Mouse (Mus musculus) heart, embryonic 14.5 days (tissue): ENCODE data around the gene Cnn3. TPM values are rescaled to one million over a fixed set of nuclear protein-coding genes. Genes with fewer than 3 reads are reported as not detected.

Experiments
- ATAC-seq: fragments of 200-750 bp; cut with Nextera tagmentation; 2 replicates; pipeline ENCODE4 v1.8.0; 2017; ENCODE audit warnings: low read depth, moderate TSS enrichment; ENCODE audit not compliant: insufficient number of reproducible peaks, insufficient read depth, low FRiP score
- H3K27ac ChIP-seq, 2 experiments: fragments of 200-500 bp in 1 of 2; fragments of 300-500 bp in 1 of 2; sonication (generic) in 1 of 2; replicated peaks in 1 of 2; 2 replicates each; pipeline ENCODE4 v1.5.1; 2012 to 2014; ENCODE audit warnings: low read depth in 2 of 2, low read length in 2 of 2, control low read depth in 1 of 2, mild to moderate bottlenecking in 1 of 2, mixed read lengths in 1 of 2; ENCODE audit not compliant: control insufficient read depth in 1 of 2, insufficient read depth in 1 of 2
- H3K27me3 ChIP-seq: fragments of 300-500 bp; sonication (generic); 2 replicates; pipeline ENCODE4 v1.6.1; 2014; ENCODE audit warnings: mild to moderate bottlenecking, low read length, control low read depth; ENCODE audit not compliant: control insufficient read depth, insufficient read depth
- H3K36me3 ChIP-seq: fragments of 300-500 bp; sonication (generic); 2 replicates; pipeline ENCODE4 v1.6.1; 2014; ENCODE audit warnings: mild to moderate bottlenecking, control low read depth, low read length, mixed read lengths; ENCODE audit not compliant: control insufficient read depth, insufficient read depth
- H3K4me1 ChIP-seq, 2 experiments: fragments of 200-500 bp in 1 of 2; fragments of 300-500 bp in 1 of 2; sonication (generic) in 1 of 2; 2 replicates each; pipeline ENCODE4 v1.6.1; 2012 to 2014; ENCODE audit warnings: low read length in 2 of 2, control low read depth in 1 of 2, mixed read lengths in 1 of 2; ENCODE audit not compliant: control insufficient read depth in 2 of 2, insufficient read depth in 2 of 2
- H3K4me2 ChIP-seq: fragments of 300-500 bp; sonication (generic); 2 replicates; pipeline ENCODE4 v1.6.1; 2014; ENCODE audit warnings: mild to moderate bottlenecking, low read length
- H3K4me3 ChIP-seq, 2 experiments: fragments of 200-500 bp in 1 of 2; fragments of 300-500 bp in 1 of 2; sonication (generic) in 1 of 2; 2 replicates each; pipeline ENCODE4 v1.5.1; 2012 to 2014; ENCODE audit warnings: low read length in 2 of 2, mild to moderate bottlenecking in 2 of 2, control low read depth in 1 of 2, low read depth in 1 of 2, moderate library complexity in 1 of 2; ENCODE audit not compliant: control insufficient read depth in 1 of 2, insufficient read depth in 1 of 2
- H3K9ac ChIP-seq: fragments of 300-500 bp; sonication (generic); 2 replicates; pipeline ENCODE4 v1.6.1; 2014; ENCODE audit warnings: mild to moderate bottlenecking, low read length
- H3K9me3 ChIP-seq: fragments of 300-500 bp; sonication (generic); 2 replicates; pipeline ENCODE4 v1.6.1; 2016; ENCODE audit warnings: low read length, control low read depth; ENCODE audit not compliant: control insufficient read depth
- WGBS: fragments of 180-500 bp; shearing (Covaris S2); extraction: QIAGEN DNeasy Blood & Tissue Kit; methylation state at CpG from one replicate; pipeline ENCODE4 v1.1.7; 2014; 5-methylcytosine and 5-hydroxymethylcytosine counted together
- polyA plus RNA-seq: library from polyadenylated mRNA; unstranded; fragments of >200 nt; fragmentation: Nextera tagmentation; extraction: Ambion mirVana; gene quantifications from 2 replicates; pipeline ENCODE4 v1.2.1, GENCODE M21; 2014

The Cnn3 gene
- polyA plus RNA-seq, 1 experiment from 2014 or later = 372 TPM

DNA sequence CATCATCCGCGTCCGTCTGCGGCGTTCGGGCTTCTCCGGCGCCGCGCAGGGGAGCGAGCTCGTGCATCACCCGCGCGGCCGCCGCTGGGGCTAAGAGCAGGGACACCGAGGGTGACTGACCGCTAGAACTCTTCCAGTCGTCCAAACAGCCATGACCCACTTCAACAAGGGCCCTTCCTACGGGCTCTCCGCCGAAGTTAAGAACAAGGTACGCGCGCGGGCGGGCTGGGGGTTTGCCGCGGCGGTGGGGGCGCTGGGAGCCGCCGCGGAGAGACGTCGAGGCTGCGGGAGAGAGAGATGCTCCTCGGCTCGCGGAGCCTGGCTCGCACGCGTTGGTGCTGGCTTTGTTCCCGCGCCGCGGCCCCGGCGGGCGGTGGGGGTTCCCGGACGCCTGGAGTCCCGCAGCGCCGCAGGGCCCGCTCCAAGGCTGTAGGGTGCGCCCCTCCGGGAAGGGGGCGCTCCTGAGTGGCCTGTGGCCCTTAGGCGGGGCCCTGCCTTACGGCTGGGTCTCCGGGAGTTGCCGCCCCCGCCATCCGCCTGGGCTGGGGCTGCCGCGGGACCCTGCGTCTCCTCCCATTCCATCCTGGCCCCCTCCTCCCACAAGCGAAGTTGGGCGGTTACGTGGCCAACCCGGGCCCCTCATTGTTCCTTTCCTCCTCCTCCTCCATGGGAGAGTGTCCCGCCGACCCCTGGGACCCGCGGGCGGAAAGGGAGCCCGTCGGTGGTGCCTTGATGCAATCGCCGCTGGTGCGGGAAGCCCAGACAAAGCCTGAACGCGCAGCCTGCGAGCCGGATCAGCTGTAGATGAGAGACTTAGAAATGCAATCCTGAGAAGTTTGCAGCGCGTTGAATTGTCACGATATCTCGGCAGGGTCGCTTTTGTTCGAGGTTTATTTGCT lies 573 bp downstream of the Cnn3 start:
- peak overlapping the region; percentile 98 for H3K27ac ChIP-seq
- peak overlapping the region; percentile 99 for H3K9ac ChIP-seq
- H3K4me2 ChIP-seq = peak overlapping the region; percentile 86
- peak; percentile 81 for ATAC-seq
- H3K4me3 ChIP-seq = peak overlapping the region; percentile 82 to 86
- H3K36me3 ChIP-seq = no peaks in the 10 kb centered on the region
- H3K9me3 ChIP-seq = no peaks in the 10 kb centered on the region
- no peaks in the 10 kb centered on the region for H3K27me3 ChIP-seq
- WGBS = under 1% methylated on average over 87 of the region's 93 CpGs
- peaks cover 16 to 37% of the 10 kb centered on the region in 2 experiments for H3K4me1 ChIP-seq

DNA sequence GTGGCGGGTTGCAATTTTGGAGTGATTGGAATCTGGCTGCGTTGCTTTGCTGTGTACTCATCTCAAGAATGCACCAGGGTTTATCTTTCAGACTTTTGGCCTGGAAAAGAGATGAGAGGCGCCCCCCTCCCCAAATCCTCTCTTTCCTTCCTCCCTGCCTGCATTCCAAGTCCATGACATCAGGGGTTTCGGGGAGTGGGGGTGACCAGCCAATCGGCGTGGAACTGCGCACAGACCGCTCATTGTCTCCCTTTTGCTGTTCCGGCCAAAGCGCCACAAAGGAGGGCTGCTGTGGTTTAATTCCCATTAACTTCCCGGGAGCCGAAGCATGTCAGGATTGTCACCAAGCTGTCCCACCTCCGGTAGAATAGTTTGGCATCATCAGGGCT lies 1.2 kb downstream of the Cnn3 start:
- Histone ChIP-seq H3K9me3 (no peaks in the 10 kb centered on the region), H3K4me3 (peak overlapping the region; percentile 82 to 86), H3K27ac (peak overlapping the region; percentile 98), H3K4me2 (peak overlapping the region; percentile 86), H3K9ac (peak overlapping the region; percentile 99), H3K36me3 (no peaks in the 10 kb centered on the region), H3K4me1 (peaks cover 17 to 43% of the 10 kb centered on the region in 2 experiments), H3K27me3 (no peaks in the 10 kb centered on the region)
- WGBS = under 1% methylated on average over 13 of the region's 13 CpGs
- ATAC-seq = peak; percentile 52

DNA sequence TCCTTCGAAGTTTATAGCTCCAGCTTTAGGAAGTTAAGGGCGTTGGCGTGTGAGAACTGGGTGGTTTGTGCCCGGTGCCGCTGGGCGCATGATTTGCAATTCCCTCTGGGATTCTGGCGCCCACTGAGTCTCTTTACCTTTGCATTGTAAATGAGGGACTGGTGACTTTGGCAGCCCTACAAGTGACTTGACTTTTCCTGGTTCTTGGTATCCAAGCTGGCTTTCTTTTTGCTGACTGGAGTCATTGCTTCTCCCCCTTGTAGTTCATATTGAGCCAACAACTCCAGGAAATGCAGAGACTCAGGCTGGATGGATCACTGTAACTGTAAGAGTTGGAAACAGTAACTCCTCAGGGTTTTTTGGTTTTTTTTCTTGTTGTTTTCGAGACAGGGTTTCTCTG lies 1.9 kb downstream of the Cnn3 start:
- 6% methylated on average over 8 of the region's 8 CpGs for WGBS
- Histone ChIP-seq H3K9me3 (no peaks in the 10 kb centered on the region), H3K36me3 (no peaks in the 10 kb centered on the region), H3K27ac (peak overlapping the region; percentile 98), H3K4me1 (peaks cover 17 to 50% of the 10 kb centered on the region in 2 experiments), H3K4me2 (peak overlapping the region; percentile 86), H3K4me3 (peak overlapping the region; percentile 82 to 86), H3K9ac (peak overlapping the region; percentile 99), H3K27me3 (no peaks in the 10 kb centered on the region)
- no peak for ATAC-seq

- ATAC-seq = no peak
- H3K4me2 ChIP-seq = peak overlapping the region; percentile 86
- H3K9ac ChIP-seq = peak overlapping the region; percentile 99
- no peaks in the 10 kb centered on the region for H3K36me3 ChIP-seq
- 40% methylated on average over 11 of the region's 11 CpGs for WGBS
- peaks cover 22 to 56% of the 10 kb centered on the region in 2 experiments for H3K4me1 ChIP-seq
- no peaks in the 10 kb centered on the region for H3K9me3 ChIP-seq
- peak overlapping the region; percentile 82 to 86 for H3K4me3 ChIP-seq
- no peaks in the 10 kb centered on the region for H3K27me3 ChIP-seq
- H3K27ac ChIP-seq = peak overlapping the region in 1 of 2 experiments; percentile 98; a peak in 2 of 4 replicates
Measured at GRCm38 (mm10) chr3:121428696-121429259, 2.5 kb downstream of the Cnn3 start.

- peak overlapping the region; percentile 99 for H3K9ac ChIP-seq
- H3K36me3 ChIP-seq = no peaks in the 10 kb centered on the region
- no peaks in the 10 kb centered on the region for H3K27me3 ChIP-seq
- no peaks in the 10 kb centered on the region for H3K9me3 ChIP-seq
- peaks cover 28 to 63% of the 10 kb centered on the region in 2 experiments for H3K4me1 ChIP-seq
- peak overlapping the region in 1 of 2 experiments; percentile 86; a peak in 2 of 4 replicates for H3K4me3 ChIP-seq
- H3K4me2 ChIP-seq = peak overlapping the region; percentile 86
- no peak for ATAC-seq
- peak overlapping the region in 1 of 2 experiments; percentile 31; a peak in 1 of 4 replicates for H3K27ac ChIP-seq
- WGBS = 32% methylated on average over 3 of the region's 3 CpGs
Measured at GRCm38 (mm10) chr3:121429469-121429868, 3.2 kb downstream of the Cnn3 start.

DNA sequence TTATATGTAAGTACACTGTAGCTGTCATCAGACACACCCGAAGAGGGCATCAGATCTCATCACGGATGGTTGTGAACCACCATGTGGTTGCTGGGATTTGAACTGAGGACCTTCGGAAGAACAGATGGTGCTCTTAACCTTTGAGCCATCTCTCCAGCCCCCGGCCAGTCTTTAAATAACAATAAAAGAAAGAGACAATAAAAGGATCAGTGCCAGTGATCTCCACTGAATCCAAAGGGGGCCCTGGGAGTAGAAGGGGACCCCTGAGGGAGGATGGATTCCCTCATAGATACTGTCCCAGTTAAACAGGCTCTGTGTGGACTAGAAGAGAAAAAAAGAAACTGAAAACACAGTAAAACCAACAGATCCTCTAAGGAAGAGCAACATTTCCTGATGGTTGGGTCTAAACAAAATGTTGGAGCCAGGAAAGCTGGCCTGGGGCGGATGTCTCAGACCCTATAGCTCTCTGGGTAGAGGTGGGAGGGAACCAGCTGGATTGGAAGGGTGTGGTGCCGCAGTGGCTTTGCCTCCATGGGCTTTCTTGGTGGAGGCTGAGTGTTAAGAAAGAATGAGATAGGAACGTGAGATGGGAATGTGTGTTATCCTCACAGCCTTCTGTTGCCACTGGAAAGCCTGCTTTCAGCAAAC lies 4.1 kb downstream of the Cnn3 start:
- Histone ChIP-seq H3K27ac (peak overlapping the region in 1 of 2 experiments; percentile 24; a peak in 3 of 4 replicates), H3K4me2 (peak overlapping the region; percentile 86), H3K36me3 (no peaks in the 10 kb centered on the region), H3K4me1 (peaks cover 37 to 67% of the 10 kb centered on the region in 2 experiments), H3K9me3 (no peaks in the 10 kb centered on the region), H3K27me3 (no peaks in the 10 kb centered on the region), H3K9ac (no peak overlapping the region), H3K4me3 (0 out of 4 replicates have a peak overlapping the region, but pooled peaks of 1 of the 2 experiments have one; percentile 86)
- 46% methylated on average over 7 of the region's 7 CpGs for WGBS
- ATAC-seq = no peak

DNA sequence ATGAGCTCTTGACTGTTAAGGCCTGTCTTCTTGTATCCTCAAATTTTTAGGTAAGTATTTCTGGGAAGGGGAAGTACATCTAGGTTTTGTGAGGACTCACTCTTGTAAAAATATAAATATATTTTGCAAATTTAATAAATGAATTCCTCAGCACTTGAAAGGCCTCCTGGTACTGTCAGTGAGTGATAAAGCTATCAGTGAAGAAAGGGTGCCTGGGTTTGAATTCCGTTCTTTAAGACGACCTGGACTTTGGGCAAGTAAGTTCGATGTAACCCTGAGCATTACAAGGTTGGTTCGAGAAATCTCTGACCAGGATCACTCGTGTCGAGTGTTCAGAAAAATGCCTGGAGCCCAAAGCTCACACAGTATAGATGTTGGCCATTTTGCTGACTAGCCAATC lies 7.1 kb downstream of the Cnn3 start:
- H3K36me3 ChIP-seq = peaks cover 7% of the 10 kb centered on the region; the same call in 1 of the 2 replicates
- H3K9ac ChIP-seq = peak overlapping the region; percentile 42; the same call in 1 of the 2 replicates
- 0 out of 2 replicates have a peak overlapping the region, but pooled peaks have one; percentile 32 for H3K4me2 ChIP-seq
- H3K27me3 ChIP-seq = no peaks in the 10 kb centered on the region
- ATAC-seq = no peak
- H3K4me1 ChIP-seq = peaks cover 51 to 89% of the 10 kb centered on the region in 2 experiments
- H3K27ac ChIP-seq = peak overlapping the region in 1 of 2 experiments; percentile 61; a peak in 2 of 4 replicates
- H3K9me3 ChIP-seq = no peaks in the 10 kb centered on the region
- H3K4me3 ChIP-seq = no peak overlapping the region
- WGBS = 66% methylated on average over 6 of the region's 6 CpGs
